Mouse (Mus musculus): ENCODE results near the gene Gm10203. TPM values are rescaled to one million over a fixed set of nuclear protein-coding genes. Genes with fewer than 3 reads are reported as not detected.
"Not testable (repeated sequence)": the region's sequence is repeated elsewhere in the genome, so short reads cannot be mapped to it uniquely, and the experiment has no call there.

Gm10203 gene
- polyA plus RNA-seq, 1 experiment from 2014 or later, result not detected

- WGBS, result 91% methylated on average over 3 of the region's 4 CpGs
- not testable (repeated sequence) for ATAC-seq (ENCODE audit: insufficient number of reproducible peaks, insufficient read depth, low FRiP score, low TSS enrichment); H3K9ac ChIP-seq; H3K4me3 ChIP-seq; H3K9me3 ChIP-seq; H3K4me1 ChIP-seq; H3K27ac ChIP-seq; H3K27me3 ChIP-seq; H3K4me2 ChIP-seq (replicated peaks)
- peaks cover 39% of the 10 kb centered on the region for H3K36me3 ChIP-seq
Measured at GRCm38 (mm10) chr6:149167038-149167437, 37.1 kb downstream of the Gm10203 start.

GRCm38 (mm10) chr6:149167672-149168071 is 37.7 kb downstream of the Gm10203 start:
- ATAC-seq (ENCODE audit: insufficient number of reproducible peaks, insufficient read depth, low FRiP score, low TSS enrichment), result no peak
- H3K27ac ChIP-seq, result no peak overlapping the region
- no peak overlapping the region for H3K4me3 ChIP-seq
- H3K9me3 ChIP-seq, result no peaks in the 10 kb centered on the region
- no peak overlapping the region for H3K4me2 ChIP-seq (replicated peaks)
- H3K36me3 ChIP-seq, result peaks cover 37% of the 10 kb centered on the region
- 97% methylated on average over 1 of the region's 1 CpGs for WGBS
- no peaks in the 10 kb centered on the region for H3K4me1 ChIP-seq
- no peaks in the 10 kb centered on the region for H3K27me3 ChIP-seq
- no peak overlapping the region for H3K9ac ChIP-seq

- no peaks in the 10 kb centered on the region for H3K27me3 ChIP-seq
- H3K4me3 ChIP-seq, result no peak overlapping the region
- no peak overlapping the region for H3K4me2 ChIP-seq (replicated peaks)
- no peaks in the 10 kb centered on the region for H3K9me3 ChIP-seq
- H3K9ac ChIP-seq, result no peak overlapping the region
- no peaks in the 10 kb centered on the region for H3K4me1 ChIP-seq
- ATAC-seq (ENCODE audit: insufficient number of reproducible peaks, insufficient read depth, low FRiP score, low TSS enrichment), result no peak
- WGBS, result 89% methylated on average over 2 of the region's 2 CpGs
- H3K27ac ChIP-seq, result no peak overlapping the region
- H3K36me3 ChIP-seq, result peaks cover 33% of the 10 kb centered on the region
Measured at GRCm38 (mm10) chr6:149168436-149168835, 38.5 kb downstream of the Gm10203 start.

- not testable (repeated sequence) for H3K4me1 ChIP-seq; H3K27me3 ChIP-seq; H3K4me2 ChIP-seq (replicated peaks); H3K9ac ChIP-seq; H3K4me3 ChIP-seq; H3K9me3 ChIP-seq; H3K27ac ChIP-seq; ATAC-seq (ENCODE audit: insufficient number of reproducible peaks, insufficient read depth, low FRiP score, low TSS enrichment)
- 87% methylated on average over 4 of the region's 4 CpGs for WGBS
- peaks cover 27% of the 10 kb centered on the region for H3K36me3 ChIP-seq
Measured at GRCm38 (mm10) chr6:149169965-149170364, 40.0 kb downstream of the Gm10203 start.

GRCm38 (mm10) chr6:149173831-149174625 is 44.1 kb downstream of the Gm10203 start:
- peaks cover 41% of the 10 kb centered on the region for H3K36me3 ChIP-seq
- H3K9ac ChIP-seq, result no peak overlapping the region
- no peak overlapping the region for H3K4me3 ChIP-seq
- no peak overlapping the region for H3K4me2 ChIP-seq (replicated peaks)
- no peak for ATAC-seq (ENCODE audit: insufficient number of reproducible peaks, insufficient read depth, low FRiP score, low TSS enrichment)
- no peaks in the 10 kb centered on the region for H3K27me3 ChIP-seq
- no peak overlapping the region for H3K27ac ChIP-seq
- WGBS, result 60% methylated on average over 4 of the region's 4 CpGs
- H3K9me3 ChIP-seq, result no peaks in the 10 kb centered on the region; the same call in 1 of the 2 replicates
- no peaks in the 10 kb centered on the region for H3K4me1 ChIP-seq

- no peak for ATAC-seq (ENCODE audit: insufficient number of reproducible peaks, insufficient read depth, low FRiP score, low TSS enrichment)
- Histone ChIP-seq H3K4me3 (no peak overlapping the region), H3K4me1 (no peaks in the 10 kb centered on the region), H3K36me3 (peaks cover 49% of the 10 kb centered on the region), H3K9me3 (no peaks in the 10 kb centered on the region; the same call in 1 of the 2 replicates), H3K27ac (no peak overlapping the region), H3K9ac (no peak overlapping the region), H3K4me2 (replicated peaks) (no peak overlapping the region), H3K27me3 (no peaks in the 10 kb centered on the region)
- 95% methylated on average over 3 of the region's 3 CpGs for whole genome bisulfite sequencing
Measured at GRCm38 (mm10) chr6:149174932-149175570, 45.1 kb downstream of the Gm10203 start.

GRCm38 (mm10) chr6:149179064-149179463 is 49.1 kb downstream of the Gm10203 start:
- Histone ChIP-seq H3K4me3 (no peak overlapping the region), H3K27ac (no peak overlapping the region), H3K4me1 (no peaks in the 10 kb centered on the region), H3K9ac (no peak overlapping the region), H3K4me2 (replicated peaks) (no peak overlapping the region), H3K9me3 (no peaks in the 10 kb centered on the region; the same call in 1 of the 2 replicates), H3K36me3 (peaks cover 76% of the 10 kb centered on the region), H3K27me3 (no peaks in the 10 kb centered on the region)
- ATAC-seq (ENCODE audit: insufficient number of reproducible peaks, insufficient read depth, low FRiP score, low TSS enrichment), result no peak

Other genes starting within 250 kb of the Gm10203 start
- gene Caprin2, start 233.9 kb upstream of the Gm10203 start, polyA plus RNA-seq (2016; fragmentation: Nextera tagmentation; extraction: Ambion mirVana), result 21.0 and 21.2 TPM in 2 replicates
- 143 and 147 TPM in 2 replicates for gene Sinhcaf, start 183.7 kb upstream of the Gm10203 start, polyA plus RNA-seq (2016; fragmentation: Nextera tagmentation; extraction: Ambion mirVana)
- gene Dennd5b, start 28.5 kb upstream of the Gm10203 start, polyA plus RNA-seq (2016; fragmentation: Nextera tagmentation; extraction: Ambion mirVana), result 8.1 and 10.3 TPM in 2 replicates
- gene Etfbkmt, start 9.7 kb downstream of the Gm10203 start, polyA plus RNA-seq (2016; fragmentation: Nextera tagmentation; extraction: Ambion mirVana), result 12.1 and 15.2 TPM in 2 replicates
- gene Amn1, start 58.5 kb downstream of the Gm10203 start, polyA plus RNA-seq (2016; fragmentation: Nextera tagmentation; extraction: Ambion mirVana), result 39.6 and 44.9 TPM in 2 replicates
- 50.8 and 55.2 TPM in 2 replicates for gene Resf1, start 179.2 kb downstream of the Gm10203 start, polyA plus RNA-seq (2016; fragmentation: Nextera tagmentation; extraction: Ambion mirVana)